Mouse (Mus musculus) retina, postnatal 1 day (tissue): ENCODE data around the gene Selenow.
"Not testable (repeated sequence)": the region's sequence is repeated elsewhere in the genome, so short reads cannot be mapped to it uniquely, and the experiment has no call there.

Experiments
- DNase-seq: peaks from one replicate; pipeline ENCODE4 v3.0.0-alpha.2; 2012

Selenow gene

GRCm38 (mm10) chr7:15945721-15946536 is 23.7 kb upstream of the Selenow start, which contains the start of gene Nop53:
Gene Nop53 (minus strand): TSS chr7:15946074.
- DNase-seq, result peak; percentile 99

GRCm38 (mm10) chr7:15945211-15945610 is 23.0 kb upstream of the Selenow start:
- DNase-seq, result no peak

- DNase-seq, result no peak
These were observed 22.1 kb upstream of the Selenow start for GRCm38 (mm10) chr7:15944311-15944710.

- no peak for DNase-seq
These were observed 16.4 kb upstream of the Selenow start for GRCm38 (mm10) chr7:15938621-15939020.

GRCm38 (mm10) chr7:15937491-15937890 is 15.3 kb upstream of the Selenow start:
- DNase-seq, result no peak

GRCm38 (mm10) chr7:15933437-15934359 is 11.5 kb upstream of the Selenow start:
- DNase-seq, result no peak

- no peak for DNase-seq
These were observed 9.4 kb upstream of the Selenow start for GRCm38 (mm10) chr7:15931635-15932034.

- DNase-seq, result no peak
These were observed 8.3 kb upstream of the Selenow start for GRCm38 (mm10) chr7:15930543-15930942.

GRCm38 (mm10) chr7:15929910-15930309 is 7.7 kb upstream of the Selenow start:
- peak; percentile 67 for DNase-seq

GRCm38 (mm10) chr7:15921796-15922195 is 406 bp downstream of the Selenow start:
- peak; percentile 64 for DNase-seq

GRCm38 (mm10) chr7:15920645-15921190 is 1.5 kb downstream of the Selenow start:
- no peak for DNase-seq

- no peak for DNase-seq
These were observed 2.3 kb downstream of the Selenow start for GRCm38 (mm10) chr7:15919947-15920346.

GRCm38 (mm10) chr7:15918371-15918770 is 3.8 kb downstream of the Selenow start:
- no peak for DNase-seq

- DNase-seq, result no peak
These were observed 5.2 kb downstream of the Selenow start for GRCm38 (mm10) chr7:15916996-15917395.

- no peak for DNase-seq
These were observed 6.0 kb downstream of the Selenow start for GRCm38 (mm10) chr7:15916134-15916723.

GRCm38 (mm10) chr7:15915695-15916094 is 6.5 kb downstream of the Selenow start:
- DNase-seq, result not testable (repeated sequence)

GRCm38 (mm10) chr7:15914751-15915150 is 7.5 kb downstream of the Selenow start:
- no peak for DNase-seq

GRCm38 (mm10) chr7:15914252-15914651 is 8.0 kb downstream of the Selenow start:
- DNase-seq, result peak; percentile 73

GRCm38 (mm10) chr7:15912183-15912582 is 10.0 kb downstream of the Selenow start:
- DNase-seq, result peak; percentile 97

- no peak for DNase-seq
These were observed 11.7 kb downstream of the Selenow start for GRCm38 (mm10) chr7:15910521-15910920.

GRCm38 (mm10) chr7:15907971-15908590 is 14.1 kb downstream of the Selenow start:
- DNase-seq, result peak; percentile 70

- no peak for DNase-seq
These were observed 15.6 kb downstream of the Selenow start for GRCm38 (mm10) chr7:15906602-15907001.
